Mouse (Mus musculus): ENCODE data around the gene Taf5. TPM values are rescaled to one million over a fixed set of nuclear protein-coding genes. Genes with fewer than 3 reads are reported as not detected.

Gene Taf5
- 10.8 TPM for polyA plus RNA-seq (2014; fragmentation: Illumina TruSeq; extraction: RNeasy Lipid Tissue Mini Kit (QIAGEN cat#74804); ENCODE audit: low read depth, low replicate concordance)

DNA sequence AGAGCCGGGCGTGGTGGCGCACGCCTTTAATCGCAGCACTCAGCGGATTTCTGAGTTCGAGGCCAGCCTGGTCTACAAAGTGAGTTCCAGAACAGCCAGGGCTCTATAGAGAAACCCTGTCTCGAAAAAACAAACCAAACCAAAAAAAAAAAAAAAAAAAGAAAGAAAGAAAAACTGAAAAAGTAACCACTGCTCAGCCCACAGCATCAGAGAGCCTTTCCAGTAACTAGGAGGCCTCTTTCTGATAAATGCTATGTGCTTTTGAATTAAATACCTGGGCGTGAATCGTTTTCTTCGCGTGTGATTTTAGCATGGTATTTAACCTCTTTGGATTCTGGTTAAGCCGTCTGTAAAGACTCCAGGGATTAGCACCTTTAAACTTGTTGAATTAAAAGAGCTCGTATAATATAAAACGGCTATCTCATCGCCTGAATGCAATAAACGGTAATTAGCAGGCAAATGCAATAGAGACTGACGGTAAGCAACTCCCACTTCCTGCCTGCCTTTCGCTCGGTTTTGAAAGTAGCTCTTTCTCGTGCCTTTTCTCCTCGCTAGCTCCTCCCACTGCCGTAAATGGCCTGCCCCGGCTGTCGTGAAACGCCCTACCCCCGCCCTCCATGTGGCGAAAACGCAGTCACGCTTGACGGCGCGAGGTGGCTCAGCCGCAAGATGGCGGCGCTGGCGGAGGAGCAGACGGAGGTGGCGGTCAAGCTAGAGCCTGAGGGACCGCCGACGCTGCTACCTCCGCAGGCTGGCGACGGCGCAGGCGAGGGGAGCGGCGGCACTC lies at the start of gene Taf5:
TSS of gene Taf5 (plus strand) at position 651 of the 787 bp plus-strand sequence.

DNA sequence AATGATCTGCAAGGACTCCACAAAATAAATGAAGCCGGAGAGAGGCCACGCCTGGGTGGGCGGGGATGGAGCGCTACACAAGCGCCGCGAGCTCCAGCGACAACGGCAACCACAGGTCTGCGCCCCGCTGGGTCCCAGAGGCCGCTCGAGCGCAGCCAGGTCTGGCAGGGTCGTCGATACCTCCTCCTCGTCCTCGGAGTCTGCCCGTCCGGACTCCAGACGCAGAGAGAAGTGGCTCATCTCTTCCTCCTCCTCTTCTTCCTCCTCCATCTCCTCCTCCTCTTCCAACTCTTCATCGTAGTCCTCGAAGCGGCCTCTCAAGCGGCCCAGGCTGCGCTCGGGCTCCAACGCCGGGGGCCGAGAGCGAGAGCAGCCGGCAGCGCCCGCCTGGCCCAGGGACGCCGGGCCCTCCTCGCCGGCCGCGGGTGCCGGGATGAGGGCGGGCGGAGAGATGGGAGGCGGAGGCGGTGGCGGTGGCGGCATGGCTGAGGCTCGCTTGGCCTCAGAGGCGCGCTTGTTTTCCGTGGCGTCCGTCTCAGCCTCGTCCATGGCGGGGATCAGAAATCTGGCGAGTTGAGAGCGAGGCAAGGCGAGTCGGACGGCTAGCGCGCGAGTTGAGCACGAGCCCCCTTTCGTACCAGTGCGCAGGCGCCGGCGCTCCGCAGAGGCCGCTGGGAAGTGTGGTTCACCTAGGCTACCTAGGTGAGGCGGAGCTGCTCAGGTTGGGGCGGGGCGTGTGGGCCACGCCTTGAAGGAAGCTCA lies 17.1 kb upstream of the Taf5 start, which contains the start of gene Pcgf6:
TSS of gene Pcgf6 (minus strand) at position 636 of the 762 bp plus-strand sequence.

DNA sequence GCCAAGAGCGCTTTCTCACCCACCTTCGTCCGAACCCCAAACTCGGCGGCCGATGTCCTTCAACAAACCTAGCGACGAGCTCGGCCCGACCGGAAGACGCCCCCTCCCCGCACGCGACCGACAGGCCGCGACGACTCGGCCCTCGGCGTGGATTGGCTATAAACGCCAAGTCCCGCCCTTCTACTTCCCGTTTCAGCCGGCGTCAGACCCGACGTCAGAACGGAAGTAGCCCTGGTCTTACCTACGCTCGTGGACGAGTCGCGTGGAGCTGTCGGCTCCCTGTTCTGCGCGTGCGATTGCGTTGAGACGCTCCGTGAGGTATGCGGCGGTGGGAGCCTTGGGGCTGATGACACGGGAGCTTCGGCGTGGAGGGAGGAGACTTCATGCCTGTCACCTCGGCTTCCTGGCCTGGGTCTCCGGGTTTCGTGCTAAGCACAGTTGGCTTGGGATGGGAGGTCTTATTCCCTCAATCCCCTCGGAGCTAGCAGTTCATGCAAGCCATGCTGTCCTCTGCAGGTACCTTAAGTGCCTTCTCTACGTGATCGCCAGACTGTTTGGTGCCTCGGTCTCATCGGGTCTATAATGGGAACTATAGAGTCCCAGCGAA lies 23.1 kb downstream of the Taf5 start, which contains the start of the genes Usmg5 and Pdcd11:
TSS of gene Usmg5 (minus strand) at position 98 of the 607 bp plus-strand sequence.
TSS of gene Pdcd11 (plus strand) at position 219 of the 607 bp plus-strand sequence.

Other genes with a start within 250 kb of the Taf5 start
- gene Ina, start 53.0 kb upstream of the Taf5 start, polyA plus RNA-seq (2014; fragmentation: Illumina TruSeq; extraction: RNeasy Lipid Tissue Mini Kit (QIAGEN cat#74804); ENCODE audit: low read depth, low replicate concordance) = 8.5 TPM
- gene Nt5c2, start 52.6 kb upstream of the Taf5 start, polyA plus RNA-seq (2014; fragmentation: Illumina TruSeq; extraction: RNeasy Lipid Tissue Mini Kit (QIAGEN cat#74804); ENCODE audit: low read depth, low replicate concordance) = 110 TPM
- 30.7 TPM for gene Pcgf6, start 16.8 kb upstream of the Taf5 start, polyA plus RNA-seq (2014; fragmentation: Illumina TruSeq; extraction: RNeasy Lipid Tissue Mini Kit (QIAGEN cat#74804); ENCODE audit: low read depth, low replicate concordance)
- gene Usmg5, start 22.9 kb downstream of the Taf5 start, polyA plus RNA-seq (2014; fragmentation: Illumina TruSeq; extraction: RNeasy Lipid Tissue Mini Kit (QIAGEN cat#74804); ENCODE audit: low read depth, low replicate concordance) = 1,447 TPM
- 4.6 TPM for gene Pdcd11, start 23.0 kb downstream of the Taf5 start, polyA plus RNA-seq (2014; fragmentation: Illumina TruSeq; extraction: RNeasy Lipid Tissue Mini Kit (QIAGEN cat#74804); ENCODE audit: low read depth, low replicate concordance)
- gene Calhm2, start 70.5 kb downstream of the Taf5 start, polyA plus RNA-seq (2014; fragmentation: Illumina TruSeq; extraction: RNeasy Lipid Tissue Mini Kit (QIAGEN cat#74804); ENCODE audit: low read depth, low replicate concordance) = 1.6 TPM
- not detected for gene Calhm1, start 76.5 kb downstream of the Taf5 start, polyA plus RNA-seq (2014; fragmentation: Illumina TruSeq; extraction: RNeasy Lipid Tissue Mini Kit (QIAGEN cat#74804); ENCODE audit: low read depth, low replicate concordance)
- not detected for gene Calhm3, start 90.0 kb downstream of the Taf5 start, polyA plus RNA-seq (2014; fragmentation: Illumina TruSeq; extraction: RNeasy Lipid Tissue Mini Kit (QIAGEN cat#74804); ENCODE audit: low read depth, low replicate concordance)
- 0.70 TPM for gene Neurl1a, start 111.1 kb downstream of the Taf5 start, polyA plus RNA-seq (2014; fragmentation: Illumina TruSeq; extraction: RNeasy Lipid Tissue Mini Kit (QIAGEN cat#74804); ENCODE audit: low read depth, low replicate concordance)